ENCODE assay signal across 30 mouse cellular contexts in genomic region chr8:54550026-54550574, GRCm38 (mm10). TPM values are rescaled to one million over a fixed set of nuclear protein-coding genes. Genes with fewer than 3 reads are reported as not detected.
DNase-seq lines count a peak whose midpoint lies in the region; ATAC-seq and TF ChIP-seq lines count a peak whose summit lies in the region.
"Had no signal": no experiment of that assay in that cellular context is flagged by ENCODE, and none has a peak within 500 bp of the region (broad histone marks: within the 10 kb centered on the region; RNA-seq: fewer than 3 reads in every experiment).

No protein-coding gene starts in this region.

- H3K9me3 ChIP-seq in midbrain, embryonic 13.5 days: no peaks in the 10 kb centered on the region
- H3K9me3 ChIP-seq: forebrain, embryonic 10.5 days; forebrain, embryonic 13.5 days; heart, embryonic 13.5 days had no signal

- no peaks in the 10 kb centered on the region for H3K27me3 ChIP-seq in C2C12 (ENCODE audit: control insufficient read depth, insufficient read depth, insufficient read length)
- no peaks in the 10 kb centered on the region for H3K27me3 ChIP-seq in midbrain, embryonic 13.5 days
- H3K27me3 ChIP-seq: forebrain, embryonic 13.5 days; heart, embryonic 13.5 days had no signal

- no peak overlapping the region for H3K27ac ChIP-seq in midbrain, embryonic 13.5 days
- H3K27ac ChIP-seq: forebrain, embryonic 10.5 days; forebrain, embryonic 13.5 days; heart, embryonic 13.5 days; hindbrain, embryonic 14.5 days; hindbrain, postnatal 0 days had no signal

- H3K4me1 ChIP-seq in midbrain, embryonic 13.5 days (replicated peaks): no peaks in the 10 kb centered on the region
- H3K4me1 ChIP-seq: forebrain, embryonic 10.5 days; forebrain, embryonic 13.5 days had no signal

- intact Hi-C loops in gastrocnemius, postnatal 36 days (cut with DNase I): loop anchor here (2.0 kb wide), 1 partner anchor 27 kb away; no protein-coding TSS in a partner anchor

- H3ac ChIP-seq in C2C12 (ENCODE audit: control insufficient read depth, insufficient read length, low read depth): peak overlapping the region; percentile 22

- ATAC-seq in midbrain, embryonic 13.5 days: no peak
- ATAC-seq in monocyte, adult 5-6 weeks (replicated peaks; ENCODE audit: insufficient number of reproducible peaks, low FRiP score, low TSS enrichment, poor library complexity, severe bottlenecking): no peak
- ATAC-seq: activated CD4-positive, CD25-positive, alpha-beta regulatory T cell, adult 4 months; forebrain, embryonic 13.5 days; forebrain, embryonic 16.5 days; hindbrain, postnatal 0 days; inflammation-experienced regulatory T-cells, adult 6 months; intestine, embryonic 16.5 days had no signal

- H3K79me3 ChIP-seq in C2C12 (ENCODE audit: low read depth): peaks cover 34% of the 10 kb centered on the region

- DNase-seq in gastrocnemius, adult 18-20 months (ENCODE audit: low spot score): peak; percentile 79
- DNase-seq in gastrocnemius, postnatal 10 days: peak; percentile 45
- DNase-seq in gastrocnemius, postnatal 36 days: peak; percentile 21 to 27
- DNase-seq in adipocyte (ENCODE audit: low spot score): no peak
- no peak for DNase-seq in kidney, postnatal 14 days
- DNase-seq: adrenal gland, adult 2 months; adrenal gland, postnatal 14 days; cerebellum, adult 11 months; cerebellum, adult 2 months; cerebellum, adult 9-11 months; cerebellum, postnatal 36 days; heart, adult 18-20 months; heart, postnatal 14 days; heart, postnatal 4 days had no signal

- no peak overlapping the region for H3K4me2 ChIP-seq in midbrain, embryonic 13.5 days (replicated peaks)
- H3K4me2 ChIP-seq: forebrain, embryonic 13.5 days; heart, embryonic 13.5 days; hindbrain, embryonic 14.5 days had no signal

- H3K9ac ChIP-seq in midbrain, embryonic 13.5 days (replicated peaks): no peak overlapping the region
- H3K9ac ChIP-seq: forebrain, embryonic 13.5 days; heart, embryonic 13.5 days; hindbrain, embryonic 14.5 days had no signal

- H3K4me3 ChIP-seq in C2C12 (ENCODE audit: insufficient read depth, poor library complexity, severe bottlenecking): peak overlapping the region; percentile 41
- no peak overlapping the region for H3K4me3 ChIP-seq in midbrain, embryonic 13.5 days (replicated peaks)
- H3K4me3 ChIP-seq: forebrain, embryonic 10.5 days; forebrain, embryonic 13.5 days; heart, embryonic 13.5 days had no signal

- TF ChIP-seq CTCF in C2C12 (IDR thresholded peaks at IDR 0.05; ENCODE audit: control insufficient read depth, insufficient read depth, insufficient read length): no peak

- no peaks in the 10 kb centered on the region for H3K36me3 ChIP-seq in C2C12 (ENCODE audit: control insufficient read depth, insufficient read depth)
- no peaks in the 10 kb centered on the region for H3K36me3 ChIP-seq in midbrain, embryonic 13.5 days
- H3K36me3 ChIP-seq: forebrain, embryonic 10.5 days; heart, embryonic 13.5 days had no signal

- peaks cover 49% of the 10 kb centered on the region for H3K79me2 ChIP-seq in C2C12 (ENCODE audit: control insufficient read depth, insufficient read depth)

- 95% methylated on average over 12 of the region's 12 CpGs for WGBS in midbrain, embryonic 13.5 days

TF ChIP-seq in C2C12, 6 proteins besides CTCF, POLR2A, EP300 and RAD21:
- TF ChIP-seq MYOD1 (IDR thresholded peaks at IDR 0.05; ENCODE audit: control insufficient read depth, insufficient read length, low read depth): peak; percentile 74
- TF ChIP-seq MYOG (IDR thresholded peaks at IDR 0.05; ENCODE audit: control insufficient read depth, extremely low read depth, insufficient read length): no peak
- peak; percentile 79 for TF ChIP-seq CEBPB (IDR thresholded peaks at IDR 0.05; ENCODE audit: low read depth)

RNA-seq across cellular contexts. Expression of gene Spcs3, which starts 20.3 kb away (rescaled TPM):
- 25.1 TPM for polyA plus RNA-seq in C2C12 (2012; fragmentation: generic; extraction: Trizol)
- total RNA-seq in gastrocnemius, adult 18-20 months (2021): 10 to 100 TPM; 24.0 to 29.4 TPM
- total RNA-seq in gastrocnemius, postnatal 10 days (2021): 10 to 100 TPM; 22.8 to 28.2 TPM
- total RNA-seq in gastrocnemius, postnatal 36 days (2021): 10 to 100 TPM; 20.9 to 21.4 TPM
- polyA plus RNA-seq in midbrain, embryonic 13.5 days (2015; fragmentation: Nextera tagmentation; extraction: Ambion mirVana): 58.4 and 61.9 TPM in 2 replicates
- total RNA-seq in monocyte, adult 5-6 weeks (2017): 73.3 to 97.7 TPM (median 84.5 TPM) in 3 replicates

RNA-seq across cellular contexts. Expression of gene Asb5, which starts 20.7 kb away (rescaled TPM):
- polyA plus RNA-seq in C2C12 (2012; fragmentation: generic; extraction: Trizol): 146 TPM
- 100 to 1,000 TPM; 176 to 323 TPM for total RNA-seq in gastrocnemius, adult 18-20 months (2021)
- 100 to 1,000 TPM; 124 to 132 TPM for total RNA-seq in gastrocnemius, postnatal 10 days (2021)
- total RNA-seq in gastrocnemius, postnatal 36 days (2021): 100 to 1,000 TPM; 181 to 187 TPM
- polyA plus RNA-seq in midbrain, embryonic 13.5 days (2015; fragmentation: Nextera tagmentation; extraction: Ambion mirVana): 3.5 and 5.3 TPM in 2 replicates
- total RNA-seq in monocyte, adult 5-6 weeks (2017): 0.29 TPM in 1 of 3 replicates, not detected in the others
- total RNA-seq: adrenal gland, adult 2 months; adrenal gland, postnatal 14 days had no signal
- polyA plus RNA-seq: activated CD4-positive, CD25-positive, alpha-beta regulatory T cell, adult 4 months; inflammation-experienced regulatory T-cells, adult 6 months had no signal

RNA-seq across cellular contexts. Expression of gene Spata4, which starts 50.5 kb away (rescaled TPM):
- polyA plus RNA-seq in C2C12 (2012; fragmentation: generic; extraction: Trizol): not detected
- not detected for total RNA-seq in gastrocnemius, adult 18-20 months (2021)
- total RNA-seq in gastrocnemius, postnatal 10 days (2021): not detected
- total RNA-seq in gastrocnemius, postnatal 36 days (2021): not detected
- 0.30 and 0.32 TPM in 2 replicates for polyA plus RNA-seq in midbrain, embryonic 13.5 days (2015; fragmentation: Nextera tagmentation; extraction: Ambion mirVana)
- total RNA-seq in monocyte, adult 5-6 weeks (2017): 0.58 to 3.5 TPM in 2 of 3 replicates, not detected in the other
- total RNA-seq: adrenal gland, postnatal 14 days; ES-E14; gastrocnemius, postnatal 4 days; heart, adult 18-20 months; heart, postnatal 14 days; hindbrain, postnatal 0 days had no signal
- polyA plus RNA-seq: activated CD4-positive, CD25-positive, alpha-beta regulatory T cell, adult 4 months; adrenal gland, adult 2 months; cerebellum, adult 2 months; embryonic facial prominence, embryonic 11.5 days; forebrain, embryonic 10.5 days; forebrain, embryonic 13.5 days; heart, embryonic 13.5 days; heart, embryonic 16.5 days; inflammation-experienced regulatory T-cells, adult 6 months; intestine, embryonic 16.5 days had no signal

Comparison
In these comparisons a context has a peak if more than half of its experiments do, and no peak if none do; other contexts are left out.
1. DNase-seq: peak in gastrocnemius, adult 18-20 months (single experiment), gastrocnemius, postnatal 10 days (single experiment) and gastrocnemius, postnatal 36 days (2 of 2); none in adipocyte (single experiment) and kidney, postnatal 14 days (single experiment).
2. RNA of gene Asb5, which starts 20.7 kb away (total RNA-seq): 176 to 323 TPM in gastrocnemius, adult 18-20 months, 181 to 187 TPM in gastrocnemius, postnatal 36 days and 124 to 132 TPM in gastrocnemius, postnatal 10 days; 0.29 TPM in monocyte, adult 5-6 weeks; every median in the first group is over 10 times any median in the second.